Mouse (Mus musculus) kidney, postnatal 14 days (tissue): ENCODE results near the gene Gm7173.

Experiments
- DNase-seq: peaks from one replicate; pipeline ENCODE4 v3.0.0; 2022; ENCODE audit warnings: mixed read lengths

Gene Gm7173

DNA sequence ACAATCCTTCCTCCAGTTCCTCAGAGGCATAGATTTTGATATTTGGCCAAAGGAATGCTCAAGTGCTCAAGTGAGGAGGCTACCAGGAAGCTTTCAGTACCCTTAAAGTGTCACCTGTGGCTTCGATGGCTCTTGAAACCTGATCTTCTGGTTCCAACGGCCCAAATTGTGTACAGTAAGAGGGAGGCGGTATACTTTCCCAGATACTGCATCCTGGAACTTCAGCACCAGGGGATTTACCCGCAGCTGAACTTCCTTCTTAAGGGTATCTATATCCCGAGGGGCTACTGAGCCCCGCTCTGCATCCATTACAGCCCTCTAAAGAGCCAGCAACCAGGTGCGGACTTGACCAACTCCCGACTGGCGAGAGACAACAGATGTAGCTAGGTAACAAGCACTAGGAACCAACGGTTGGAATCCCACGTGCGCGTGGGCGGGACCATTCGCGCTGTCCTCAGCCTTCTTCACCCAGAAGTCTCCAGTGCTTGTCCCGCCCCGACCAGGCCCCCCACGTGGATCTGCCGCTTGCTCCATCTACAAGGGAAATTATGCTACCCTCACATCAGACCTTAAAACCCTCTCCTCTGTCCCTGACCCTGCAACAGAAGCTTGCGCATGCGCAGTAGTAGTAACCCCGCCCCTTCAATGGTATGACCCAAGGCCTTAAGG, at the start of gene Gm7173:
Gene Gm7173 (minus strand): TSS at position 309 of the 669 bp plus-strand sequence.
- peak; percentile 17 for DNase-seq

DNA sequence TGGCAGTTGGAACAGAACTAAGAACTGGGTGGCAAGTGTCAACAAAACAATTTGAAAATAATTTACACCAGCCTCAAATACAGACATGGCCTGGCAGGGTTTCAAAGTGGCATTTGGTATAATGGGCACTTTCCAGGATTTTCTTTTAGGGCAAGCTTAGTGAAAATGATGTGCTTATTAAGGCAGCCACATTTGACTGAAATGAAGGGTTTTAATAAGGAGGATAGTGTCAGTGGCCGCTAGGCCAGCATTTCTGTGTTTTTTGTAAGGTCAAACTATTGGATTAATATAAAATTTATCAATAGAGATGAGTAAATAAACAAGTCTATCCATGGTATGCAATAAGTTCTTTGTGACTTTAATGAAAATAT, 546 bp upstream of the Gm7173 start:
- DNase-seq = no peak

DNA sequence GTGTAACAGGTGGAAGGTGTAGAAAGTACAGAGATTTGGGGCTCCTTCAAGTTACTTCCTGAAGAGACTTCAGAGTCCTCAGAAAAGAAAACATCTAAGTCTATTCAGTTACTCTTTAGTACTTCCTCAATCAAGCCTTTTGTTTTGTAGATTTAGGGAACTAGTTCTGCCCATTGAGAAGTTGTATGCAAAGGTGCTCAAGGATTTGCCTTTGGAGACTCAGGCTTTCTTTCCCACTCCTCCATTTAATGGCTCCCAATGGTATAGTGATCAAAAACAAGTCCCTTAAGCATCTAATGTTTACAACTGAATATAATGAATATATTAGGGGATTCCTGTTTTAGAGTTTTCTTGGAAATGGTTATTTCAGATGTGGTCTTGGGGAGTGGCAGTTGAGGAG, 200.3 kb downstream of the Gm7173 start:
- DNase-seq = no peak
